Mouse (Mus musculus) adipose tissue, adult 10 weeks (tissue): Measurements from ENCODE around the gene Cdkn1a. TPM values are rescaled to one million over a fixed set of nuclear protein-coding genes. Genes with fewer than 3 reads are reported as not detected.

ENCODE experiments used
- polyA plus RNA-seq: library from polyadenylated mRNA; stranded (reverse); fragments of 350-450 nt; fragmentation: Illumina TruSeq; extraction: RNeasy Lipid Tissue Mini Kit (QIAGEN cat#74804); gene quantifications from one replicate; pipeline ENCODE4 v1.2.3, GENCODE M21; 2014; ENCODE audit warnings: low read depth, low replicate concordance

Gene Cdkn1a
- polyA plus RNA-seq, result 42.9 TPM

GRCm38 (mm10) chr17:29090776-29091175, at the start of gene Cdkn1a:
Gene Cdkn1a (plus strand): TSS chr17:29090976.

GRCm38 (mm10) chr17:29113591-29114352, 23.0 kb downstream of the Cdkn1a start, which contains the start of gene Rab44:
Gene Rab44 (plus strand): TSS chr17:29114145.

Other genes with a start within 250 kb of the Cdkn1a start
- gene Pnpla1, start 232.6 kb upstream of the Cdkn1a start, polyA plus RNA-seq, result 1.5 TPM
- 0.42 TPM for gene 4930539E08Rik, start 175.7 kb upstream of the Cdkn1a start, polyA plus RNA-seq
- gene Pxt1, start 147.1 kb upstream of the Cdkn1a start, polyA plus RNA-seq, result 2.5 TPM
- 37.2 TPM for gene Kctd20, start 139.0 kb upstream of the Cdkn1a start, polyA plus RNA-seq
- 70.6 TPM for gene Stk38, start 83.0 kb upstream of the Cdkn1a start, polyA plus RNA-seq
- gene Srsf3, start 58.3 kb upstream of the Cdkn1a start, polyA plus RNA-seq, result 133 TPM
- gene Rab44, start 23.2 kb downstream of the Cdkn1a start, polyA plus RNA-seq, result 10.0 TPM
- 35.5 TPM for gene Cpne5, start 147.2 kb downstream of the Cdkn1a start, polyA plus RNA-seq
- gene Ppil1, start 173.2 kb downstream of the Cdkn1a start, polyA plus RNA-seq, result 38.4 TPM
- gene BC004004, start 177.8 kb downstream of the Cdkn1a start, polyA plus RNA-seq, result 140 TPM
- 35.5 TPM for gene Pi16, start 226.7 kb downstream of the Cdkn1a start, polyA plus RNA-seq